Mouse (Mus musculus): ENCODE data around the gene Calu.
"Not testable (repeated sequence)": the region's sequence is repeated elsewhere in the genome, so short reads cannot be mapped to it uniquely, and the experiment has no call there.

Calu gene

GRCm38 (mm10) chr6:29362246-29363128 is 14.6 kb downstream of the Calu start:
- peak; percentile 9 for DNase-seq (ENCODE audit: low spot score)

GRCm38 (mm10) chr6:29363129-29363515 is 15.3 kb downstream of the Calu start:
- no peak for DNase-seq (ENCODE audit: low spot score)

GRCm38 (mm10) chr6:29365277-29365676 is 17.4 kb downstream of the Calu start:
- DNase-seq (ENCODE audit: low spot score), result no peak

GRCm38 (mm10) chr6:29377386-29377785 is 29.5 kb downstream of the Calu start:
- no peak for DNase-seq (ENCODE audit: low spot score)

- no peak for DNase-seq (ENCODE audit: low spot score)
Measured at GRCm38 (mm10) chr6:29378678-29379077, 30.8 kb downstream of the Calu start.

- no peak for DNase-seq (ENCODE audit: low spot score)
Measured at GRCm38 (mm10) chr6:29379954-29380353, 32.1 kb downstream of the Calu start.

- no peak for DNase-seq (ENCODE audit: low spot score)
Measured at GRCm38 (mm10) chr6:29382442-29382841, 34.6 kb downstream of the Calu start.

GRCm38 (mm10) chr6:29388052-29388518 is 40.2 kb downstream of the Calu start, which contains the start of gene Opn1sw:
Gene Opn1sw, minus strand, starts transcription at chr6:29388468.
- DNase-seq (ENCODE audit: low spot score), result no peak

- DNase-seq (ENCODE audit: low spot score), result no peak
Measured at GRCm38 (mm10) chr6:29388606-29389080, 40.8 kb downstream of the Calu start.

- no peak for DNase-seq (ENCODE audit: low spot score)
Measured at GRCm38 (mm10) chr6:29389425-29389824, 41.6 kb downstream of the Calu start.

- not testable (repeated sequence) for DNase-seq (ENCODE audit: low spot score)
Measured at GRCm38 (mm10) chr6:29390500-29390899, 42.6 kb downstream of the Calu start.

GRCm38 (mm10) chr6:29391241-29391640 is 43.4 kb downstream of the Calu start:
- DNase-seq (ENCODE audit: low spot score), result not testable (repeated sequence)

- no peak for DNase-seq (ENCODE audit: low spot score)
Measured at GRCm38 (mm10) chr6:29391802-29392201, 43.9 kb downstream of the Calu start.

- no peak for DNase-seq (ENCODE audit: low spot score)
Measured at GRCm38 (mm10) chr6:29394286-29394685, 46.4 kb downstream of the Calu start.

- no peak for DNase-seq (ENCODE audit: low spot score)
Measured at GRCm38 (mm10) chr6:29395910-29396713, 48.2 kb downstream of the Calu start, which contains the start of gene Ccdc136. Gene Ccdc136, plus strand, starts transcription at chr6:29396309.

- DNase-seq (ENCODE audit: low spot score), result no peak
Measured at GRCm38 (mm10) chr6:29396714-29397540, 49.1 kb downstream of the Calu start.

GRCm38 (mm10) chr6:29397575-29397974 is 49.7 kb downstream of the Calu start:
- no peak for DNase-seq (ENCODE audit: low spot score)

GRCm38 (mm10) chr6:29399851-29400250 is 52.0 kb downstream of the Calu start:
- no peak for DNase-seq (ENCODE audit: low spot score)

GRCm38 (mm10) chr6:29402693-29403342 is 54.9 kb downstream of the Calu start:
- DNase-seq (ENCODE audit: low spot score), result no peak

- no peak for DNase-seq (ENCODE audit: low spot score)
Measured at GRCm38 (mm10) chr6:29406412-29406811, 58.5 kb downstream of the Calu start.

- no peak for DNase-seq (ENCODE audit: low spot score)
Measured at GRCm38 (mm10) chr6:29415446-29415845, 67.6 kb downstream of the Calu start.
